Mouse (Mus musculus): ENCODE data around the gene Ddb1.

GRCm38 (mm10) chr19:10605293-10605900 lies at the start of gene Ddb1, which contains the start of gene Tkfc:
- TF ChIP-seq CTCF (IDR thresholded peaks at IDR 0.05; ENCODE audit: low read depth, low read length) (no peak), POLR2A (IDR thresholded peaks at IDR 0.05; ENCODE audit: borderline replicate concordance, low read depth, low read length) (peak; percentile 64; the same call in 1 of the 2 replicates)
